Mouse (Mus musculus): ENCODE data around the gene Ccnb1. TPM values are rescaled to one million over a fixed set of nuclear protein-coding genes. Genes with fewer than 3 reads are reported as not detected.
"Not testable (repeated sequence)": the region's sequence is repeated elsewhere in the genome, so short reads cannot be mapped to it uniquely, and the experiment has no call there.

Gene Ccnb1
- polyA plus RNA-seq, 1 experiment from 2014 or later, result 277 TPM

- no peaks in the 10 kb centered on the region for H3K27me3 ChIP-seq
- no peak overlapping the region for H3K4me2 ChIP-seq
- DNase-seq (no peak), ATAC-seq (ENCODE audit: low read depth) (no peak)
- no peak overlapping the region; the same call in 1 of the 2 replicates for H3K27ac ChIP-seq
- H3K36me3 ChIP-seq, result peaks cover 34% of the 10 kb centered on the region
- H3K4me3 ChIP-seq (replicated peaks), result no peak overlapping the region
- 85% methylated on average over 2 of the region's 2 CpGs for WGBS (ENCODE audit: insufficient replicate concordance)
- H3K9ac ChIP-seq, result no peak overlapping the region
- H3K9me3 ChIP-seq (replicated peaks), result no peaks in the 10 kb centered on the region
- H3K4me1 ChIP-seq (replicated peaks), result peaks cover 28% of the 10 kb centered on the region
Observed at GRCm38 (mm10) chr13:100732756-100733155, 53.6 kb downstream of the Ccnb1 start.

GRCm38 (mm10) chr13:100731462-100732046, 54.8 kb downstream of the Ccnb1 start:
- not testable (repeated sequence) for H3K9ac ChIP-seq; H3K27ac ChIP-seq; DNase-seq; H3K27me3 ChIP-seq; H3K9me3 ChIP-seq (replicated peaks); ATAC-seq (ENCODE audit: low read depth)
- Histone ChIP-seq H3K4me3 (replicated peaks) (peak overlapping the region; percentile 89; the same call in 1 of the 2 replicates), H3K4me1 (replicated peaks) (peaks cover 38% of the 10 kb centered on the region), H3K4me2 (peak overlapping the region; percentile 74), H3K36me3 (peaks cover 33% of the 10 kb centered on the region)
- WGBS (ENCODE audit: insufficient replicate concordance), result 86% methylated on average over 6 of the region's 6 CpGs

- H3K36me3 ChIP-seq, result peaks cover 28% of the 10 kb centered on the region
- H3K9ac ChIP-seq, result peak within 1 kb of the TSS; percentile 92
- H3K4me2 ChIP-seq, result peak within 1 kb of the TSS; percentile 74
- no peaks in the 10 kb centered on the region for H3K9me3 ChIP-seq (replicated peaks)
- ATAC-seq (ENCODE audit: low read depth), result peak; percentile 98
- peak within 1 kb of the TSS; percentile 85 for H3K27ac ChIP-seq
- H3K4me1 ChIP-seq (replicated peaks), result peaks cover 45% of the 10 kb centered on the region
- peak within 1 kb of the TSS; percentile 89 for H3K4me3 ChIP-seq (replicated peaks)
- WGBS (ENCODE audit: insufficient replicate concordance), result under 1% methylated on average over 19 of the region's 19 CpGs
- no peaks in the 10 kb centered on the region for H3K27me3 ChIP-seq
- DNase-seq, result peak; percentile 88
Observed at GRCm38 (mm10) chr13:100730861-100731176, 55.6 kb downstream of the Ccnb1 start, which contains the start of gene Cdk7. Cdk7 (minus strand) TSS chr13:100730939.

GRCm38 (mm10) chr13:100730153-100730860, 56.1 kb downstream of the Ccnb1 start:
- peak overlapping the region; percentile 89 for H3K4me3 ChIP-seq (replicated peaks)
- H3K9ac ChIP-seq, result peak overlapping the region; percentile 92
- peak; percentile 81 for ATAC-seq (ENCODE audit: low read depth)
- H3K27ac ChIP-seq, result peak overlapping the region; percentile 85
- under 1% methylated on average over 30 of the region's 30 CpGs for WGBS (ENCODE audit: insufficient replicate concordance)
- no peaks in the 10 kb centered on the region for H3K27me3 ChIP-seq
- H3K36me3 ChIP-seq, result peaks cover 26% of the 10 kb centered on the region
- H3K4me1 ChIP-seq (replicated peaks), result peaks cover 49% of the 10 kb centered on the region
- peak overlapping the region; percentile 74 for H3K4me2 ChIP-seq
- H3K9me3 ChIP-seq (replicated peaks), result no peaks in the 10 kb centered on the region
- no peak for DNase-seq

Other genes starting within 250 kb of the Ccnb1 start
- gene Ocln, start 233.9 kb downstream of the Ccnb1 start, polyA plus RNA-seq (2015; fragmentation: Nextera tagmentation; extraction: Ambion mirVana), result 5.3 and 6.4 TPM in 2 replicates
- 6.0 and 6.4 TPM in 2 replicates for gene Marveld2, start 169.6 kb downstream of the Ccnb1 start, polyA plus RNA-seq (2015; fragmentation: Nextera tagmentation; extraction: Ambion mirVana)
- 219 and 231 TPM in 2 replicates for gene Ak6, start 135.6 kb downstream of the Ccnb1 start, polyA plus RNA-seq (2015; fragmentation: Nextera tagmentation; extraction: Ambion mirVana)
- 15.2 and 18.6 TPM in 2 replicates for gene Rad17, start 135.5 kb downstream of the Ccnb1 start, polyA plus RNA-seq (2015; fragmentation: Nextera tagmentation; extraction: Ambion mirVana)
- 15.9 and 16.8 TPM in 2 replicates for gene Taf9, start 135.0 kb downstream of the Ccnb1 start, polyA plus RNA-seq (2015; fragmentation: Nextera tagmentation; extraction: Ambion mirVana)
- 5.3 and 6.0 TPM in 2 replicates for gene Ccdc125, start 116.9 kb downstream of the Ccnb1 start, polyA plus RNA-seq (2015; fragmentation: Nextera tagmentation; extraction: Ambion mirVana)
- 49.1 and 54.9 TPM in 2 replicates for gene Cdk7, start 55.6 kb downstream of the Ccnb1 start, polyA plus RNA-seq (2015; fragmentation: Nextera tagmentation; extraction: Ambion mirVana)
- gene Mrps36, start 41.9 kb downstream of the Ccnb1 start, polyA plus RNA-seq (2015; fragmentation: Nextera tagmentation; extraction: Ambion mirVana), result 159 and 167 TPM in 2 replicates
- 46.2 and 57.1 TPM in 2 replicates for gene Cenph, start 10.7 kb downstream of the Ccnb1 start, polyA plus RNA-seq (2015; fragmentation: Nextera tagmentation; extraction: Ambion mirVana)
- gene Slc30a5, start 46.9 kb upstream of the Ccnb1 start, polyA plus RNA-seq (2015; fragmentation: Nextera tagmentation; extraction: Ambion mirVana), result 27.0 and 34.3 TPM in 2 replicates